Mouse (Mus musculus): ENCODE measurements around the gene Hyal1.
A peak's percentile ranks its signal among the peaks of the same experiment; 100 is the strongest.

Gene Hyal1

GRCm38 (mm10) chr9:107576357-107577107 is at the start of gene Hyal1:
Gene Hyal1 (plus strand): TSS chr9:107576927.
- DNase-seq (ENCODE audit: extremely low read depth, low read depth, low spot score), result peak; percentile 94

GRCm38 (mm10) chr9:107533791-107534407 is 42.8 kb upstream of the Hyal1 start, which contains the start of gene Tmem115:
Gene Tmem115 (plus strand): TSS chr9:107533945.
- DNase-seq (ENCODE audit: extremely low read depth, low read depth, low spot score), result peak; percentile 99

- no peak for DNase-seq (ENCODE audit: extremely low read depth, low read depth, low spot score)
Observed at GRCm38 (mm10) chr9:107534408-107535202, 42.1 kb upstream of the Hyal1 start.

- no peak for DNase-seq (ENCODE audit: extremely low read depth, low read depth, low spot score)
Observed at GRCm38 (mm10) chr9:107538231-107538630, 38.5 kb upstream of the Hyal1 start.

GRCm38 (mm10) chr9:107538711-107539110 is 38.0 kb upstream of the Hyal1 start:
- no peak for DNase-seq (ENCODE audit: extremely low read depth, low read depth, low spot score)

GRCm38 (mm10) chr9:107539940-107540339 is 36.8 kb upstream of the Hyal1 start:
- DNase-seq (ENCODE audit: extremely low read depth, low read depth, low spot score), result no peak

GRCm38 (mm10) chr9:107540420-107540819 is 36.3 kb upstream of the Hyal1 start:
- DNase-seq (ENCODE audit: extremely low read depth, low read depth, low spot score), result no peak

- no peak for DNase-seq (ENCODE audit: extremely low read depth, low read depth, low spot score)
Observed at GRCm38 (mm10) chr9:107541005-107541404, 35.7 kb upstream of the Hyal1 start.

- peak; percentile 59 for DNase-seq (ENCODE audit: extremely low read depth, low read depth, low spot score)
Observed at GRCm38 (mm10) chr9:107541474-107542351, 35.0 kb upstream of the Hyal1 start, which contains the start of the genes Cyb561d2 and Nprl2. Gene Cyb561d2 (minus strand): TSS chr9:107542193. Gene Nprl2 (plus strand): TSS chr9:107542226.

- DNase-seq (ENCODE audit: extremely low read depth, low read depth, low spot score), result no peak
Observed at GRCm38 (mm10) chr9:107542352-107542686, 34.4 kb upstream of the Hyal1 start.

GRCm38 (mm10) chr9:107542721-107543120 is 34.0 kb upstream of the Hyal1 start:
- DNase-seq (ENCODE audit: extremely low read depth, low read depth, low spot score), result no peak

- DNase-seq (ENCODE audit: extremely low read depth, low read depth, low spot score), result no peak
Observed at GRCm38 (mm10) chr9:107543299-107543698, 33.4 kb upstream of the Hyal1 start.

GRCm38 (mm10) chr9:107544196-107544700 is 32.5 kb upstream of the Hyal1 start:
- no peak for DNase-seq (ENCODE audit: extremely low read depth, low read depth, low spot score)

- no peak for DNase-seq (ENCODE audit: extremely low read depth, low read depth, low spot score)
Observed at GRCm38 (mm10) chr9:107544729-107545128, 32.0 kb upstream of the Hyal1 start.

- no peak for DNase-seq (ENCODE audit: extremely low read depth, low read depth, low spot score)
Observed at GRCm38 (mm10) chr9:107545199-107545598, 31.5 kb upstream of the Hyal1 start.

- DNase-seq (ENCODE audit: extremely low read depth, low read depth, low spot score), result no peak
Observed at GRCm38 (mm10) chr9:107545602-107546001, 31.1 kb upstream of the Hyal1 start.

- no peak for DNase-seq (ENCODE audit: extremely low read depth, low read depth, low spot score)
Observed at GRCm38 (mm10) chr9:107547026-107547425, 29.7 kb upstream of the Hyal1 start, which contains the start of gene Zmynd10. Gene Zmynd10 (plus strand): TSS chr9:107547298.

GRCm38 (mm10) chr9:107547957-107548356 is 28.8 kb upstream of the Hyal1 start:
- DNase-seq (ENCODE audit: extremely low read depth, low read depth, low spot score), result no peak

GRCm38 (mm10) chr9:107548820-107549219 is 27.9 kb upstream of the Hyal1 start:
- no peak for DNase-seq (ENCODE audit: extremely low read depth, low read depth, low spot score)
